ENCODE assay signal across 25 mouse cellular contexts in genomic region chr8:54616710-54617109, GRCm38 (mm10). TPM values are rescaled to one million over a fixed set of nuclear protein-coding genes. Genes with fewer than 3 reads are reported as not detected.
"Had no signal": no experiment of that assay in that cellular context is flagged by ENCODE, and none has a peak within 500 bp of the region (broad histone marks: within the 10 kb centered on the region; RNA-seq: fewer than 3 reads in every experiment).

No protein-coding gene starts in this region.

RNA-seq across cellular contexts. Expression of gene Spata4, which starts 16.1 kb away (rescaled TPM):
- total RNA-seq: common myeloid progenitor, adult 5-6 weeks; forebrain, postnatal 0 days; gastrocnemius, adult 18-20 months; gastrocnemius, adult 2 months; gastrocnemius, adult 8-10 months; gastrocnemius, postnatal 10 days; gastrocnemius, postnatal 14 days; gastrocnemius, postnatal 25 days; gastrocnemius, postnatal 36 days; gastrocnemius, postnatal 4 days; granulocyte monocyte progenitor cell, adult 5-6 weeks; heart, adult 18-20 months; heart, adult 2 months; heart, adult 8-10 months had no signal
- polyA plus RNA-seq: embryonic facial prominence, embryonic 10.5 days; embryonic facial prominence, embryonic 11.5 days; embryonic facial prominence, embryonic 12.5 days; embryonic facial prominence, embryonic 13.5 days; erythroblast, embryonic 14.5 days; forebrain, embryonic 10.5 days; forebrain, embryonic 11.5 days; forebrain, embryonic 13.5 days; heart, embryonic 10.5 days; heart, embryonic 11.5 days; heart, embryonic 13.5 days had no signal
